Mouse (Mus musculus) small intestine, adult 2 months (tissue): ENCODE data around the gene Tada1. TPM values are rescaled to one million over a fixed set of nuclear protein-coding genes. Genes with fewer than 3 reads are reported as not detected.

Experiments
- H3K27ac ChIP-seq: fragments of 200-500 bp; 2 replicates; pipeline ENCODE4 v1.5.1; 2012; ENCODE audit warnings: low read depth, low read length, control low read depth, inconsistent platforms; ENCODE audit not compliant: insufficient read depth
- H3K27me3 ChIP-seq: fragments of 200-500 bp; 2 replicates; pipeline ENCODE4 v1.6.1; 2012; ENCODE audit warnings: mild to moderate bottlenecking, moderate library complexity, low read length, inconsistent platforms; ENCODE audit not compliant: control insufficient read depth, insufficient read depth
- H3K36me3 ChIP-seq: fragments of 200-500 bp; 2 replicates; pipeline ENCODE4 v1.6.1; 2012; ENCODE audit warnings: mild to moderate bottlenecking, low read length, control low read depth, inconsistent platforms; ENCODE audit not compliant: control insufficient read depth, insufficient read depth
- H3K4me1 ChIP-seq: fragments of 200-500 bp; 2 replicates; pipeline ENCODE4 v1.6.1; 2012; ENCODE audit warnings: low read length, inconsistent platforms, mixed read lengths; ENCODE audit not compliant: control insufficient read depth, insufficient read depth, insufficient read length
- H3K4me3 ChIP-seq: fragments of 200-500 bp; 2 replicates; pipeline ENCODE4 v1.5.1; 2012; ENCODE audit warnings: low read depth, mild to moderate bottlenecking, control low read depth, inconsistent platforms, low read length, moderate library complexity
- CTCF ChIP-seq: fragments of 200-500 bp; IDR thresholded peaks from 2 replicates; pipeline ENCODE4 v1.5.1; 2012; ENCODE audit warnings: low read depth, mild to moderate bottlenecking, control low read depth, inconsistent platforms, low read length, moderate library complexity, mixed read lengths; ENCODE audit not compliant: insufficient replicate concordance, insufficient read length; ENCODE audit errors: extremely low read depth
- POLR2A ChIP-seq: fragments of 200-500 bp; IDR thresholded peaks from 2 replicates; pipeline ENCODE4 v1.6.1; 2012; ENCODE audit warnings: low read depth, mild to moderate bottlenecking, control low read depth, inconsistent platforms, low read length, moderate library complexity
- WGBS: fragments of 180-500 bp; shearing (Covaris S2); methylation state at CpG from one replicate; pipeline ENCODE4 v1.1.7; 2018; 5-methylcytosine and 5-hydroxymethylcytosine counted together
- polyA plus RNA-seq: library from polyadenylated mRNA; depleted of rRNA; stranded (reverse); fragments of >200 nt; gene quantifications from 2 replicates; pipeline ENCODE4 v1.2.3, GENCODE M21; 2012

Tada1 gene
- polyA plus RNA-seq, 1 experiment = 7.4 TPM

DNA sequence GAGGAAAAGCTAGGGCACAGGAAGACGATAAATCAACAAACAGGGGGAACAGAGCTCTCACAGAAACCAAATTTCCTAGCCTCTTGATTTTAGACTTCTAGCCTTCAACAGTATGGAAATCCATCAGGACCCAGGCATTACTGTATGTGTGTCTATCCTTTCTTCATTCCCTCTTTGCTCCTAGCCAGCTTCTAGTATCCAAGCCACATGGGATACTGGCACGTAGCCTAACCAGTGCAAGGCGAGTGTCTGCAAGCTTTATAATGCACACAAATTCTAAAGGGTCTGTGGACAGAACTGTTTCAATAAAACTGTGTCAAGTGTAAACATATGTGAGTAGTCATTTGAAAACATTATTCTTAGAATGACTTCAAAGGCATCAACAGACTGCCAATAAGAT is 16.2 kb upstream of the Tada1 start:
- Histone ChIP-seq H3K27ac (no peak overlapping the region), H3K27me3 (no peaks in the 10 kb centered on the region), H3K4me3 (no peak overlapping the region), H3K4me1 (peaks cover 4% of the 10 kb centered on the region; the same call in 1 of the 2 replicates), H3K36me3 (no peaks in the 10 kb centered on the region)
- no peak for TF ChIP-seq POLR2A
- no peak for TF ChIP-seq CTCF
- WGBS = 74% methylated on average over 3 of the region's 3 CpGs

- no peaks in the 10 kb centered on the region for H3K36me3 ChIP-seq
- H3K27ac ChIP-seq = no peak overlapping the region
- no peak for TF ChIP-seq CTCF
- no peaks in the 10 kb centered on the region for H3K27me3 ChIP-seq
- peaks cover 4% of the 10 kb centered on the region; the same call in 1 of the 2 replicates for H3K4me1 ChIP-seq
- no peak overlapping the region for H3K4me3 ChIP-seq
Observed at GRCm38 (mm10) chr1:166363122-166363521, 15.8 kb upstream of the Tada1 start.

GRCm38 (mm10) chr1:166377171-166377570 is 1.7 kb upstream of the Tada1 start:
- peaks cover 2% of the 10 kb centered on the region; the same call in 1 of the 2 replicates for H3K4me1 ChIP-seq
- no peaks in the 10 kb centered on the region for H3K27me3 ChIP-seq
- TF ChIP-seq POLR2A = no peak
- TF ChIP-seq CTCF = no peak
- no peak overlapping the region for H3K27ac ChIP-seq
- no peaks in the 10 kb centered on the region; the same call in 1 of the 2 replicates for H3K36me3 ChIP-seq
- 82% methylated on average over 6 of the region's 6 CpGs for WGBS
- no peak overlapping the region for H3K4me3 ChIP-seq

- peak overlapping the region; percentile 79 for H3K4me3 ChIP-seq
- TF ChIP-seq POLR2A (no peak), CTCF (no peak)
- peak overlapping the region; percentile 53 for H3K27ac ChIP-seq
- H3K36me3 ChIP-seq = peaks cover 10% of the 10 kb centered on the region
- H3K27me3 ChIP-seq = no peaks in the 10 kb centered on the region
- 4% methylated on average over 21 of the region's 21 CpGs for WGBS
- H3K4me1 ChIP-seq = peaks cover 2% of the 10 kb centered on the region; the same call in 1 of the 2 replicates
Observed at GRCm38 (mm10) chr1:166378431-166379012, 375 bp upstream of the Tada1 start.

GRCm38 (mm10) chr1:166379630-166380231 is 834 bp downstream of the Tada1 start:
- H3K4me3 ChIP-seq = peak overlapping the region; percentile 79

DNA sequence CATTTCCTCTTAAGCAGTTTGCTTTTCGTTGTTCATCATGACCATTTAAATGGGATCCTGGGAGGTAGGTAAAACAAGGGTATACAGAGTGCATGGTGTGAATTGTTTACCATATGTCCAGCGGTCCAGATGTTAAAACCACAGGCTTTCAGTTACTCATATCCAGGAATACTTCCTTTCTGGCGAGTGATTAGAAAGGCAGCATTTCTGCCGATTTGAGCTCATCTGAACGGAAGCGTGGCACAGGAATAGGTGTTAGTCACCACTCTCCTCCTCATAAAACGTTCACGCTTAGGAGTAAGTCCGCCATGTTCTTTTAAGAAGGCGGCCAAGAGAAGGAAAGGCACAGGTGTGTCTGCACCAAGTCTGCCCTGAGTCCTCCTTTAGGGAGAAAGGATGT is 2.4 kb downstream of the Tada1 start:
- Histone ChIP-seq H3K36me3 (peaks cover 26% of the 10 kb centered on the region), H3K27me3 (no peaks in the 10 kb centered on the region), H3K4me1 (peaks cover 2% of the 10 kb centered on the region; the same call in 1 of the 2 replicates), H3K27ac (no peak overlapping the region), H3K4me3 (no peak overlapping the region)
- WGBS = 76% methylated on average over 10 of the region's 10 CpGs
- TF ChIP-seq CTCF (no peak), POLR2A (no peak)

More at GRCm38 (mm10) chr1:166379630-166380231, 834 bp downstream of the Tada1 start:
- TF ChIP-seq CTCF (no peak), POLR2A (no peak)
- Histone ChIP-seq H3K27ac (peak overlapping the region; percentile 73), H3K4me1 (peaks cover 2% of the 10 kb centered on the region; the same call in 1 of the 2 replicates), H3K36me3 (peaks cover 14% of the 10 kb centered on the region), H3K27me3 (no peaks in the 10 kb centered on the region)
- under 1% methylated on average over 41 of the region's 41 CpGs for WGBS

GRCm38 (mm10) chr1:166381821-166382220 is 2.9 kb downstream of the Tada1 start:
- Histone ChIP-seq H3K4me3 (no peak overlapping the region), H3K27me3 (no peaks in the 10 kb centered on the region), H3K27ac (no peak overlapping the region), H3K4me1 (peaks cover 2% of the 10 kb centered on the region; the same call in 1 of the 2 replicates), H3K36me3 (peaks cover 31% of the 10 kb centered on the region)
- WGBS = 48% methylated on average over 5 of the region's 5 CpGs
- TF ChIP-seq CTCF (no peak), POLR2A (no peak)
